Mouse (Mus musculus) neutrophil, adult 83 days (primary cell): ENCODE data around the gene Sox2. TPM values are rescaled to one million over a fixed set of nuclear protein-coding genes. Genes with fewer than 3 reads are reported as not detected.

Source experiments
- total RNA-seq, 2 experiments: library from RNA; stranded (reverse); gene quantifications; one replicate each; pipeline ENCODE4 v1.2.4; 2023

Sox2 gene
- not detected for total RNA-seq

DNA sequence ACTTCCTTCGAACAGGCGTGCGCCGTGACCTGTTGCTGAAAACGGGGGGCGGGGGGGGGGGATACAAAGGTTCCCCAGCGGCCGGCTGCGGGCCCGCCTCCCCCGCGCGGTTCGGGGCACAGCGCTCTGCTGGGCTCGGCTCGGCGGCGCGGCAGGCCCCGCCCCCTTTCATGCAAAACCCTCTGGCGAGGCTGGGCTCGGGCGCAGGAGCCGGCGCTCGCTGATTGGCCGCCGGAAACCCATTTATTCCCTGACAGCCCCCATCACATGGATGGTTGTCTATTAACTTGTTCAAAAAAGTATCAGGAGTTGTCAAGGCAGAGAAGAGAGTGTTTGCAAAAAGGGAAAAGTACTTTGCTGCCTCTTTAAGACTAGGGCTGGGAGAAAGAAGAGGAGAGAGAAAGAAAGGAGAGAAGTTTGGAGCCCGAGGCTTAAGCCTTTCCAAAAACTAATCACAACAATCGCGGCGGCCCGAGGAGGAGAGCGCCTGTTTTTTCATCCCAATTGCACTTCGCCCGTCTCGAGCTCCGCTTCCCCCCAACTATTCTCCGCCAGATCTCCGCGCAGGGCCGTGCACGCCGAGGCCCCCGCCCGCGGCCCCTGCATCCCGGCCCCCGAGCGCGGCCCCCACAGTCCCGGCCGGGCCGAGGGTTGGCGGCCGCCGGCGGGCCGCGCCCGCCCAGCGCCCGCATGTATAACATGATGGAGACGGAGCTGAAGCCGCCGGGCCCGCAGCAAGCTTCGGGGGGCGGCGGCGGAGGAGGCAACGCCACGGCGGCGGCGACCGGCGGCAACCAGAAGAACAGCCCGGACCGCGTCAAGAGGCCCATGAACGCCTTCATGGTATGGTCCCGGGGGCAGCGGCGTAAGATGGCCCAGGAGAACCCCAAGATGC lies at the start of gene Sox2:
Sox2 (plus strand) TSS at position 680 of the 895 bp plus-strand sequence.

